Mouse (Mus musculus) heart, embryonic 12.5 days (tissue): ENCODE measurements around the gene Rnf26. TPM values are rescaled to one million over a fixed set of nuclear protein-coding genes. Genes with fewer than 3 reads are reported as not detected.
"Not testable (repeated sequence)": the region's sequence is repeated elsewhere in the genome, so short reads cannot be mapped to it uniquely, and the experiment has no call there.

Experiments used
- ATAC-seq: fragments of 200-750 bp; cut with Nextera tagmentation; 2 replicates; pipeline ENCODE4 v1.8.0; 2017; ENCODE audit warnings: moderate TSS enrichment, moderate library complexity; ENCODE audit not compliant: insufficient number of reproducible peaks, low FRiP score
- H3K27ac ChIP-seq: fragments of 300-500 bp; sonication (generic); 2 replicates; pipeline ENCODE4 v1.5.1; 2016; ENCODE audit warnings: mild to moderate bottlenecking, moderate library complexity; ENCODE audit not compliant: poor library complexity, severe bottlenecking
- H3K27me3 ChIP-seq: fragments of 300-500 bp; sonication (generic); replicated peaks from 2 replicates; pipeline ENCODE4 v1.6.1; 2016; ENCODE audit warnings: mild to moderate bottlenecking, moderate library complexity
- H3K36me3 ChIP-seq: fragments of 300-500 bp; sonication (generic); 2 replicates; pipeline ENCODE4 v1.6.1; 2016; ENCODE audit warnings: mild to moderate bottlenecking, moderate library complexity
- H3K4me1 ChIP-seq: fragments of 300-500 bp; sonication (generic); replicated peaks from 2 replicates; pipeline ENCODE4 v1.6.1; 2016; ENCODE audit warnings: mild to moderate bottlenecking
- H3K4me2 ChIP-seq: fragments of 300-500 bp; sonication (generic); 2 replicates; pipeline ENCODE4 v1.6.1; 2016; ENCODE audit warnings: mild to moderate bottlenecking, moderate library complexity
- H3K4me3 ChIP-seq: fragments of 300-500 bp; sonication (generic); 2 replicates; pipeline ENCODE4 v1.5.1; 2016; ENCODE audit warnings: mild to moderate bottlenecking
- H3K9ac ChIP-seq: fragments of 300-500 bp; sonication (generic); 2 replicates; pipeline ENCODE4 v1.6.1; 2016; ENCODE audit warnings: mild to moderate bottlenecking, moderate library complexity
- H3K9me3 ChIP-seq: fragments of 300-500 bp; sonication (generic); replicated peaks from 2 replicates; pipeline ENCODE4 v1.6.1; 2016; ENCODE audit warnings: mild to moderate bottlenecking, moderate library complexity
- WGBS: fragments of 180-500 bp; shearing (Covaris S2); methylation state at CpG from one replicate; pipeline ENCODE4 v1.1.7; 2016; 5-methylcytosine and 5-hydroxymethylcytosine counted together
- polyA plus RNA-seq: library from polyadenylated mRNA; unstranded; fragments of >200 nt; fragmentation: Nextera tagmentation; extraction: Ambion mirVana; gene quantifications from 2 replicates; pipeline ENCODE4 v1.2.1, GENCODE M21; 2016

The Rnf26 gene
- polyA plus RNA-seq, 1 experiment from 2014 or later, result 51.3 TPM

- Histone ChIP-seq H3K9ac (no peak overlapping the region), H3K9me3 (no peaks in the 10 kb centered on the region), H3K36me3 (no peaks in the 10 kb centered on the region), H3K4me2 (no peak overlapping the region), H3K27ac (no peak overlapping the region), H3K4me1 (peaks cover 30% of the 10 kb centered on the region), H3K27me3 (no peaks in the 10 kb centered on the region), H3K4me3 (no peak overlapping the region)
- ATAC-seq, result no peak
- 57% methylated on average over 5 of the region's 5 CpGs for WGBS
These were observed 11.7 kb upstream of the Rnf26 start for GRCm38 (mm10) chr9:44125026-44125425.

DNA sequence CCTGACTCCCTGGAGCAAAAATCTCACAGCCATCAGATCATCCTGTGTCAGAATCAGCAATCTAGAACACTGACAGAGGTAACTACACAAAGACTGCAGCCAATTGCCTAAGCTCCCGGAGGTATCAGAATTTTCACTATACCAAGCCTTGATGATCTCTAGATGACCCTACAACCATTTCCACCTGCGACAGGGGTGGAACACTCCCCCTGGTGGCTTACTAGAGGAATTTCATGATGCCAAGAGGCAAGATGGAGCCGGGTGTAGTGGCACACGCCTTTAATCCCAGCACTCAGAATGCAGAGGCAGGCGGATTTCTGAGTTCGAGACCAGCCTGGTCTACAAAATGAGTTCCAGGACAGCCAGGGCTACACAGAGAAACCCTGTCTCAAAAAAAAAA, 11.0 kb upstream of the Rnf26 start:
- H3K4me3 ChIP-seq, result no peak overlapping the region
- H3K27me3 ChIP-seq, result no peaks in the 10 kb centered on the region
- no peak overlapping the region for H3K4me2 ChIP-seq
- no peak for ATAC-seq
- no peaks in the 10 kb centered on the region for H3K36me3 ChIP-seq
- no peak overlapping the region for H3K27ac ChIP-seq
- H3K9ac ChIP-seq, result no peak overlapping the region
- H3K9me3 ChIP-seq, result no peaks in the 10 kb centered on the region
- H3K4me1 ChIP-seq, result peaks cover 24% of the 10 kb centered on the region
- 66% methylated on average over 6 of the region's 6 CpGs for WGBS

DNA sequence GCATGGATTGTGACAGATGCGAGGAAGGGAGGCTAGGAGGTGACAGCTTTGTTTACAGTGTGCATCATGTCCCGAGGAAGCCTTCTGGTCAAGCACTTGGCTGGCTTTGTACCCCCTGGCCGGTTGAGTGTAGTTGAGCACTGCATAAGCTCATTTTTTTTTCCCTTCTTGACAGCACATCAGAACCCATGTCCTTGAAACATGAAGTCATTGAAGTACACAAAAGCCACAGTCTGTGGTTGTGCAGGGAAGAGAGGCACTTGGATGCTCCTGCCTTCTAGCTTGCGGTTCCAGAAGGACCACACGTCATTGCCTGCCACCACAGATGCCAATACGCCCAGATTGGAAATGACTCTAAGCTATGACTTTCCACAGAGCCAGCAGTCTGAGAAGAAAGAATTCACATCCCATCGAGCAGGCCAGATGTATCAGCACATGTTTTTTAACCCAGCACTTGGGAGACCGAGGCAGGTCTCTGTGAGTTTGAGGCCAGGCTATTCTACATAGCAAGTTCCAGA, 6.7 kb upstream of the Rnf26 start:
- H3K27ac ChIP-seq, result no peak overlapping the region
- ATAC-seq, result no peak
- H3K4me2 ChIP-seq, result no peak overlapping the region
- no peaks in the 10 kb centered on the region for H3K9me3 ChIP-seq
- H3K36me3 ChIP-seq, result no peaks in the 10 kb centered on the region
- no peaks in the 10 kb centered on the region for H3K4me1 ChIP-seq
- WGBS, result 76% methylated on average over 8 of the region's 8 CpGs
- H3K4me3 ChIP-seq, result no peak overlapping the region
- no peak overlapping the region for H3K9ac ChIP-seq
- H3K27me3 ChIP-seq, result no peaks in the 10 kb centered on the region

DNA sequence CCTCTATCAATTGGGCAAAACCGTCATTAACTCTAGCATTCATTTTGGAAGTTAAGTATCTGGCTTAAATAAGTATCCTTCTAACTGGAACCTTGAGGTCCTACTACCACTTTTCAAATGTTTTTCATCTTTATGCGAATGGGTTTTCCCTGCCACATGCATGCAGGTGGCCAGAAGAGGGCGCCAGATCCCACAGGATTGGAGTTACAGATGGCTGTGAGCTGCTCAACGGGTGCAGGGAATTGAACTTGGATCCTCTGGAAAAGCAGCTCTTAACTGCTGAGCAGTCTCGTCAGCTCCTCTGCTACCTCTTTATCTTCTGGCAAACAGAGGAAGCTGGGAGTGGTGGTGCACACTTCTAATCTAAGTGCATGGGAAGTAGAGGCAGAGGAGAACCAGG, 5.7 kb upstream of the Rnf26 start:
- Histone ChIP-seq H3K9ac (no peak overlapping the region), H3K36me3 (no peaks in the 10 kb centered on the region), H3K27me3 (no peaks in the 10 kb centered on the region), H3K4me2 (no peak overlapping the region), H3K4me1 (no peaks in the 10 kb centered on the region), H3K4me3 (no peak overlapping the region), H3K9me3 (no peaks in the 10 kb centered on the region), H3K27ac (no peak overlapping the region)
- no peak for ATAC-seq
- whole genome bisulfite sequencing, result 45% methylated on average over 5 of the region's 5 CpGs

DNA sequence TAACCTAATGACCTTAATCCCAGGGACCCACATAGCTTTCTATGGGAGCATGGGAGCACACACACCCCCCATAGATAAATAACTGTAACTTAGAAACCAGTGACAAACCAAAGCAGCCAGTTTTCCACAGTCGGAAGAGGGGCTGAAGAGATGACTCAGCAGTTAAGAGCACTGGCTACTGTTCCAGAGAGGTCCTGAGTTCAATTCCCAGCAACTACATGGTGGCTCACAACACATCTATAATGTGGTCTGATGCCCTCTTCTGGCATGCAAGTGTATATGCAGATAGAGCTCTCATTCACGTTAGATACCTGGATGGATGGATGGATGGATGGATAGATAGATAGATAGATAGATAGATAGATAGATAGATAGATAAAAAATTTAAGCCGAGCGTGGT, 2.9 kb upstream of the Rnf26 start:
- no peak for ATAC-seq
- no peak overlapping the region for H3K9ac ChIP-seq
- H3K4me2 ChIP-seq, result no peak overlapping the region
- no peaks in the 10 kb centered on the region for H3K36me3 ChIP-seq
- no peaks in the 10 kb centered on the region for H3K9me3 ChIP-seq
- no peak overlapping the region for H3K27ac ChIP-seq
- no peak overlapping the region for H3K4me3 ChIP-seq
- WGBS, result 81% methylated on average over 4 of the region's 4 CpGs
- peaks cover 10% of the 10 kb centered on the region for H3K4me1 ChIP-seq
- H3K27me3 ChIP-seq, result no peaks in the 10 kb centered on the region

- WGBS, result 83% methylated on average over 9 of the region's 9 CpGs
- no peak overlapping the region for H3K27ac ChIP-seq
- no peak overlapping the region for H3K4me3 ChIP-seq
- H3K4me1 ChIP-seq, result peaks cover 13% of the 10 kb centered on the region
- no peaks in the 10 kb centered on the region for H3K36me3 ChIP-seq
- H3K9ac ChIP-seq, result no peak overlapping the region; the same call in 1 of the 2 replicates
- no peaks in the 10 kb centered on the region for H3K27me3 ChIP-seq
- H3K9me3 ChIP-seq, result no peaks in the 10 kb centered on the region
- H3K4me2 ChIP-seq, result no peak overlapping the region
- no peak for ATAC-seq
These were observed 2.3 kb upstream of the Rnf26 start for GRCm38 (mm10) chr9:44115599-44115998.

- WGBS, result 76% methylated on average over 2 of the region's 2 CpGs
- Histone ChIP-seq H3K27me3 (no peaks in the 10 kb centered on the region), H3K4me2 (no peak overlapping the region), H3K9me3 (no peaks in the 10 kb centered on the region), H3K27ac (no peak overlapping the region), H3K9ac (no peak overlapping the region), H3K36me3 (no peaks in the 10 kb centered on the region), H3K4me1 (peaks cover 25% of the 10 kb centered on the region), H3K4me3 (no peak overlapping the region)
- ATAC-seq, result no peak
These were observed 1.1 kb upstream of the Rnf26 start for GRCm38 (mm10) chr9:44114453-44114852.

DNA sequence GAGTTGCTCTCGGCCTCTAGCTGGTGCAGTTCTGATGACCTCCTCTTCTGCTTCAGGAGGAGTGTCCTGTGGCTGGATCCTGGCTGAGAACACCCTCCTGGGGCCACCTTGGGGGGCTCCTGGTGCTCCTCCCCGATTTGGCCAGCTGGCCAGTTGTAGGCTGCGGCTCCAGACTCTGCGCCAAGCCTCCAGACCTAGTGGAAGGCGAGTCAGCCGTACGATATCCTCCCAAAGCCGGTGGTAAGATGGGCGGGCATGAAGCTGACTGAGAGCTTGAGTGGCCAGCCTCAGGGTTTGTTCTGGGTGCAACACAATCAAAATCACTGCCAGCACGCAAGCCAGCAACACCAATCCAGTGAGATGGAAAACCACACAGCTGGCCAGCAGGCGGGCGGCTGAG, 1.4 kb downstream of the Rnf26 start:
- Histone ChIP-seq H3K9ac (peak overlapping the region; percentile 98), H3K4me1 (peaks cover 50% of the 10 kb centered on the region), H3K4me3 (peak overlapping the region; percentile 92), H3K4me2 (peak overlapping the region; percentile 73)
- H3K27ac ChIP-seq, ATAC-seq, H3K27me3 ChIP-seq, H3K36me3 ChIP-seq, H3K9me3 ChIP-seq: not testable (repeated sequence)
- WGBS, result 69% methylated on average over 10 of the region's 12 CpGs

DNA sequence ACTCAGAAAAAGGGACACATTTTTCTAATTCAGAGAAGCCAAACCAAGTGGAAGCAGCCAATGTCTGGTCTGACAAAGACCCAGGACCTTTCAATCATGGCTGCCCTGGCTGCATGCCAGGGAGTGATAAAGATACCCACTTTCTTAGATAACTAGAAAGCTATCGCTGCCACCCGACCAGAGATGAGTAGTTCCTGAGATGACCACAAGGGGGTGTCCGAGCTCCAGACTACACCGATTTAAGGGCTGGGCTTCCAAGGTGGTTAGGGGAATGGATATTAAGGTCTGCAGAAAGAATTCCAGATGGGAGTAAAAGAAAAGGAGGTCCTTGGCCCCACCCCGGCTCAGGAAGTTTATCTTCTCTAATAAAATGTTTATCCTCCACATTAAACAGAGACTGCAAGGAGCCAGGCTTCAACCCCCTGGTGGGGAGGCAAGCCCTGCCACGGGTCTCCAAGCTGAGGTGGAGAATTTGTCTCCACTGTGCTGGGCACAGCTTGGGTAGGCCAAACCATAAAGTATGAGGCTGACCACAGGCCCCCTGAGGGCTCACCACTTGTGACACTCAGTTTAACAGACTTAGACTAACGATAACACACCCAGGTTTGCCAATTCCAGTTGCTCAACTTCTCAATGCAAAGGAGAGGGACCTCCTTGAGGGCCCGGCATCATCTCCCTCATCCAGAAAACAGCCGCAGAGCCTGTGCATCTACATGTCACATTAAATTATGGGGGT, 3.8 kb downstream of the Rnf26 start:
- no peak overlapping the region for H3K27ac ChIP-seq
- H3K9me3 ChIP-seq, result no peaks in the 10 kb centered on the region
- peaks cover 11% of the 10 kb centered on the region for H3K36me3 ChIP-seq
- peak overlapping the region; percentile 55; the same call in 1 of the 2 replicates for H3K9ac ChIP-seq
- no peak for ATAC-seq
- peak overlapping the region; percentile 27; the same call in 1 of the 2 replicates for H3K4me3 ChIP-seq
- H3K27me3 ChIP-seq, result no peaks in the 10 kb centered on the region
- peak overlapping the region; percentile 56 for H3K4me2 ChIP-seq
- 27% methylated on average over 9 of the region's 9 CpGs for WGBS
- peaks cover 59% of the 10 kb centered on the region for H3K4me1 ChIP-seq

DNA sequence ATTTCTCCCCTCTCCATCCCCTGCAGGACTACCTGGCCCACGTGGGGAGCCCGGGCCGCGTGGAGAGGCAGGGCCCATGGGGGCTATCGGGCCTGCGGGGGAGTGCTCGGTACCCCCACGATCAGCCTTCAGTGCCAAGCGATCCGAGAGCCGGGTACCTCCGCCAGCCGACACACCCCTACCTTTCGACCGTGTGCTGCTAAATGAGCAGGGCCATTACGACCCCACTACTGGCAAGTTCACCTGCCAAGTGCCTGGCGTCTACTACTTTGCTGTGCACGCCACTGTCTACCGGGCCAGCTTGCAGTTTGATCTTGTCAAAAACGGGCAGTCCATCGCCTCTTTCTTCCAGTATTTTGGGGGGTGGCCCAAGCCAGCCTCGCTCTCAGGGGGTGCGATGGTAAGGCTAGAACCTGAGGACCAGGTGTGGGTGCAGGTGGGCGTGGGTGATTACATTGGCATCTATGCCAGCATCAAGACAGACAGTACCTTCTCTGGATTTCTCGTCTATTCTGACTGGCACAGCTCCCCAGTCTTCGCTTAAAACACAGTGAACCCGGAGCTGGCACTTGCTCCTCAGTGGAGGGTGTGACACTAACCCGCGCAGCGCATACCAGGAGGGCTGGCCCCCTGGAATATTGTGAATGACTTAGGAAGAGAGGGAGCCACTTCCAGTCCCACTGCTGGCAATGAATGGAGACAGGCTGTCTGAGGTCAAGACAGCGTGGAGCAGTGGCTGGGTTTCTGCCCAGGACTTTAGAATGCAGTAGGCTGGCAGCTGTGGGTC, 4.9 kb downstream of the Rnf26 start:
- WGBS, result 78% methylated on average over 31 of the region's 31 CpGs
- no peaks in the 10 kb centered on the region for H3K9me3 ChIP-seq
- H3K4me1 ChIP-seq, result peaks cover 59% of the 10 kb centered on the region
- ATAC-seq, result no peak
- peaks cover 11% of the 10 kb centered on the region for H3K36me3 ChIP-seq
- H3K27me3 ChIP-seq, result no peaks in the 10 kb centered on the region
- H3K4me3 ChIP-seq, result no peak overlapping the region
- no peak overlapping the region; the same call in 1 of the 2 replicates for H3K27ac ChIP-seq
- peak overlapping the region; percentile 56 for H3K4me2 ChIP-seq
- H3K9ac ChIP-seq, result peak overlapping the region; percentile 55

DNA sequence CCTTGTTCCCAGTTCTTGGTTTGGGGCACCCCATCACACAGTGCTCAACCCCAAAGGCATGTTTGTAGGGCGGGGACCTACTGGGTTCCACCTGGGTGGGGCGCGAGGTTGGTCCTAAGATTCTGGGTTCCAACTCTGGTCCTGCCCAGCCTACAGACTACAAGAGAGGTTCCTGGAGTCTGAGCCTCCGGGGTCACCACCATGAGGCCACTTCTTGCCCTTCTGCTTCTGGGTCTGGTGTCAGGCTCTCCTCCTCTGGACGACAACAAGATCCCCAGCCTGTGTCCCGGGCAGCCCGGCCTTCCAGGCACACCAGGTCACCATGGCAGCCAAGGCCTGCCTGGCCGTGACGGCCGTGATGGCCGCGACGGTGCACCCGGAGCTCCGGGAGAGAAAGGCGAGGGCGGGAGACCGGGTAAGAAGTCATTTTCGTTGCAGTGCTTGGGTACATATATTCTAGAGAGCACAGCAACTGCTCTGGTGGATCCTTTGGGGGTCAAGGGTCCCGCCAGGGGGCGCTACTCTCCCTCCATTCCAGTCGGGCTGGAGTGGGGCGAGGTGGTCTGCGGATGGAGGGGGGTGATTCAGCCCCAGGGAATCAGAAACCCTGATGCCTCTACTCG, 5.6 kb downstream of the Rnf26 start:
- Histone ChIP-seq H3K4me1 (peaks cover 59% of the 10 kb centered on the region), H3K4me3 (no peak overlapping the region), H3K4me2 (peak overlapping the region; percentile 49), H3K36me3 (peaks cover 11% of the 10 kb centered on the region), H3K27ac (peak overlapping the region; percentile 46), H3K27me3 (no peaks in the 10 kb centered on the region), H3K9ac (peak overlapping the region; percentile 55), H3K9me3 (no peaks in the 10 kb centered on the region)
- 37% methylated on average over 25 of the region's 25 CpGs for WGBS
- ATAC-seq, result no peak; the same call in 1 of the 2 replicates
